Mouse (Mus musculus) heart, embryonic 14.5 days (tissue): ENCODE data around the gene Pik3r6. TPM values are rescaled to one million over a fixed set of nuclear protein-coding genes. Genes with fewer than 3 reads are reported as not detected.
A peak's percentile ranks its signal among the peaks of the same experiment; 100 is the strongest.

ENCODE experiments used
- ATAC-seq: fragments of 200-750 bp; cut with Nextera tagmentation; 2 replicates; pipeline ENCODE4 v1.8.0; 2017; ENCODE audit warnings: low read depth, moderate TSS enrichment; ENCODE audit not compliant: insufficient number of reproducible peaks, insufficient read depth, low FRiP score
- H3K27ac ChIP-seq, 2 experiments: fragments of 200-500 bp in 1 of 2; fragments of 300-500 bp in 1 of 2; sonication (generic) in 1 of 2; replicated peaks in 1 of 2; 2 replicates each; pipeline ENCODE4 v1.5.1; 2012 to 2014; ENCODE audit warnings: low read depth in 2 of 2, low read length in 2 of 2, control low read depth in 1 of 2, mild to moderate bottlenecking in 1 of 2, mixed read lengths in 1 of 2; ENCODE audit not compliant: control insufficient read depth in 1 of 2, insufficient read depth in 1 of 2
- H3K27me3 ChIP-seq: fragments of 300-500 bp; sonication (generic); 2 replicates; pipeline ENCODE4 v1.6.1; 2014; ENCODE audit warnings: mild to moderate bottlenecking, low read length, control low read depth; ENCODE audit not compliant: control insufficient read depth, insufficient read depth
- H3K36me3 ChIP-seq: fragments of 300-500 bp; sonication (generic); 2 replicates; pipeline ENCODE4 v1.6.1; 2014; ENCODE audit warnings: mild to moderate bottlenecking, control low read depth, low read length, mixed read lengths; ENCODE audit not compliant: control insufficient read depth, insufficient read depth
- H3K4me1 ChIP-seq, 2 experiments: fragments of 200-500 bp in 1 of 2; fragments of 300-500 bp in 1 of 2; sonication (generic) in 1 of 2; 2 replicates each; pipeline ENCODE4 v1.6.1; 2012 to 2014; ENCODE audit warnings: low read length in 2 of 2, control low read depth in 1 of 2, mixed read lengths in 1 of 2; ENCODE audit not compliant: control insufficient read depth in 2 of 2, insufficient read depth in 2 of 2
- H3K4me2 ChIP-seq: fragments of 300-500 bp; sonication (generic); 2 replicates; pipeline ENCODE4 v1.6.1; 2014; ENCODE audit warnings: mild to moderate bottlenecking, low read length
- H3K4me3 ChIP-seq, 2 experiments: fragments of 200-500 bp in 1 of 2; fragments of 300-500 bp in 1 of 2; sonication (generic) in 1 of 2; 2 replicates each; pipeline ENCODE4 v1.5.1; 2012 to 2014; ENCODE audit warnings: low read length in 2 of 2, mild to moderate bottlenecking in 2 of 2, control low read depth in 1 of 2, low read depth in 1 of 2, moderate library complexity in 1 of 2; ENCODE audit not compliant: control insufficient read depth in 1 of 2, insufficient read depth in 1 of 2
- H3K9ac ChIP-seq: fragments of 300-500 bp; sonication (generic); 2 replicates; pipeline ENCODE4 v1.6.1; 2014; ENCODE audit warnings: mild to moderate bottlenecking, low read length
- H3K9me3 ChIP-seq: fragments of 300-500 bp; sonication (generic); 2 replicates; pipeline ENCODE4 v1.6.1; 2016; ENCODE audit warnings: low read length, control low read depth; ENCODE audit not compliant: control insufficient read depth
- WGBS: fragments of 180-500 bp; shearing (Covaris S2); extraction: QIAGEN DNeasy Blood & Tissue Kit; methylation state at CpG from one replicate; pipeline ENCODE4 v1.1.7; 2014; 5-methylcytosine and 5-hydroxymethylcytosine counted together
- polyA plus RNA-seq: library from polyadenylated mRNA; unstranded; fragments of >200 nt; fragmentation: Nextera tagmentation; extraction: Ambion mirVana; gene quantifications from 2 replicates; pipeline ENCODE4 v1.2.1, GENCODE M21; 2014

Gene Pik3r6
- 2.8 and 6.2 TPM in 2 replicates for polyA plus RNA-seq

DNA sequence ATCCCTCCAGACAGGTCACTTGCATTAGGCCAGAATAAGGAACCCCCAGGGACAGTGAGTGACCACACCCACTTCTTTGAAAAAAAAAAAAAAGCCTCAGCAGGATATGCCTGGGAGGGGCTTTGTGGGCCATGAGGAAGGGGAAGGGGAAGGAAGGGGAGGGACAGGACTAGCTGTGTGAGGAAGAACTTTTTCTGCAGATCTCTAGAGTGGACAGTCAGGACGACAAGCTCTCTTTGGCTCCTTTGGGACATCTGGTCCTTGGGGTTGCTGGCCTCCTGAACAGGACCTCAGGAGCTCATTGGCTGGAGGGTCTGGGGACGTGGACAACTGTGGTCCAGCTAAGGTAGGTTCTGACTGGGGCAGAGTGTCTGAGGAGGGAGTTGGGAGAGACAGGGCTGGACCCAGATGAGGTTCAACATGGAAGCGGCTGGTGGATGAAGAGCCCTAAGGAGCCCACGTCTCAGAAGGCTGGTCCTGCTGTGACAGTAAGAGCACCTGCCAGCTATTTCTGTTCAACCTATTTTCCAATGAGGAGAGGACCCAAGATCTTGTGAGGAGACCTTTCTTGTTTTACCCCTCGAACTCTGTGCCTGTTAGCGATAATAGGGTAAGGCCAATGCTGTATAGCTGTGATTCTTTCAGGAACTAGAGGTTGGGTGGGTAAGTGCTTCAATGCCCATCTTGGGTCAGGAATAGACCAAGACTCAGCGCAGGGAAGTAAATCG, at the start of gene Pik3r6:
Pik3r6 (plus strand) TSS at position 118 of the 728 bp plus-strand sequence.
- Histone ChIP-seq H3K9me3 (no peaks in the 10 kb centered on the region), H3K4me3 (peak within 1 kb of the TSS; percentile 5 to 12; a peak in 3 of 4 replicates), H3K4me1 (peaks cover 7 to 11% of the 10 kb centered on the region in 2 experiments), H3K9ac (0 out of 2 replicates have a peak within 1 kb of the TSS, but pooled peaks have one; percentile 30), H3K4me2 (peak within 1 kb of the TSS; percentile 47), H3K27me3 (no peaks in the 10 kb centered on the region), H3K36me3 (no peaks in the 10 kb centered on the region), H3K27ac (no peak within 1 kb of the TSS)
- WGBS: 81% methylated on average over 8 of the region's 8 CpGs
- ATAC-seq: no peak

DNA sequence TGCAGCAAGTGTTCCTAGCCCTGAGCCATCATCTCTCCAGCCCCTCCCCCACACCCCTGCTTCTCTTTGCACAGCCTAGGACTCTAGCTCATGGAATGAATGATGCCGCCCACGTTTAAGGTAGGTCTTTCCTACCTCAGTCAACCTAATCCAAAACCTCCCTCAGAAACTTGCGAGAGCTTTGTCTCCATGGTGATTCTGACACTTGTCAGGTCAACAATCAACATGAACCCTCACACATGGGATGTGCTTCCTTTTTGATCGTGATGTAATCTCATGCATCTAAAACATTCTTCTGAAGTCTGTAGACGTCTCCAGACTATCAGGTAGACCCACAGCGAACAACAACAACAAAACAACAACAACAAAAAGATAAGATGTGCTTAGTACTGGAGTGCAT, 49.5 kb upstream of the Pik3r6 start:
- H3K4me3 ChIP-seq: no peak overlapping the region
- no peaks in the 10 kb centered on the region for H3K36me3 ChIP-seq
- no peaks in the 10 kb centered on the region for H3K27me3 ChIP-seq
- no peak for ATAC-seq
- H3K27ac ChIP-seq: no peak overlapping the region
- no peaks in the 10 kb centered on the region for H3K9me3 ChIP-seq
- 45% methylated on average over 6 of the region's 6 CpGs for WGBS
- no peak overlapping the region for H3K9ac ChIP-seq
- peaks cover 4 to 5% of the 10 kb centered on the region in 2 experiments; a peak in 2 of 4 replicates for H3K4me1 ChIP-seq
- H3K4me2 ChIP-seq: no peak overlapping the region

DNA sequence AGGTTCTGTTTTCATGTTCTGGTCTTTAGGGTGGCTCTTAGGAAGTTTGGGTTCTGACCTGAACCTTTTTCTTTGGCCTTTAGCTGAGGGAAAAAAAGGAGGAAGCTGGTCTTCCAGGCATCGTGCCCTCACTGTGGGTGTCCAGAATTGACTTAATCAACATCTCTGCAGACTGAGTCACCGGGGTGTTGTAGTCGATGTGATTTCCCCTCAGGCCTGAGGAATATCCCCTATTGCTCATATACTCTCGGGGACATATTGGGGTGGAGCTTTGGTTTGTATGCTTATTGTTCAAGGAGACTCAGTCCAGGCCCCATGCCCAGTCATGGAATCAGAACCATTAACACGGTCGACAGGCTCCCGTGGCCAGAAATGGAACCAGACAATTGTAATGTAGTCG, 44.7 kb upstream of the Pik3r6 start:
- no peaks in the 10 kb centered on the region for H3K27me3 ChIP-seq
- H3K4me3 ChIP-seq: no peak overlapping the region
- no peak overlapping the region for H3K27ac ChIP-seq
- ATAC-seq: no peak
- no peaks in the 10 kb centered on the region for H3K4me1 ChIP-seq
- WGBS: 69% methylated on average over 8 of the region's 8 CpGs
- H3K9me3 ChIP-seq: no peaks in the 10 kb centered on the region
- no peaks in the 10 kb centered on the region for H3K36me3 ChIP-seq
- no peak overlapping the region for H3K4me2 ChIP-seq
- no peak overlapping the region for H3K9ac ChIP-seq

DNA sequence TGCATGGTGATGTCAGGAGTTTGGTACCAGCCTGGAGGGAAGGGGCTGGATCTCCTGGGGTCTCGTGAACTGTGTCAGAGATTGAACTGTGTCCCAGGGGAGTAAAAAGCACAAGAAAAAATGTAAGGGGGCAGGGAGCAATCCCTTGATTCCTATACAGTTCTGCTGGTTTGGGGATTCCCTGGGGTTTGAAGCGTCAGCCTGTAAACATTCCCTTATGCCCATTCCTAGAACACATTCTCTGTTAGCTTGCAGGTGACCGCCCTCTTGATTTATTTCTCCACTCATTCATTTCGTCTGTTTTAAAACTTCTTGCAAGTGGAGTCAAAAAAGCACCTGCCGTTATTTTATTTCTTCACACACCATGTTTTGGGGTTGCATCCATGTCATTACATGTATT, 43.8 kb upstream of the Pik3r6 start:
- Histone ChIP-seq H3K4me2 (no peak overlapping the region), H3K9ac (no peak overlapping the region), H3K36me3 (no peaks in the 10 kb centered on the region), H3K27me3 (0 out of 2 replicates have a peak, but pooled peaks cover 5% of the 10 kb centered on the region), H3K4me1 (no peaks in the 10 kb centered on the region), H3K4me3 (no peak overlapping the region), H3K9me3 (no peaks in the 10 kb centered on the region), H3K27ac (no peak overlapping the region)
- WGBS: 82% methylated on average over 5 of the region's 5 CpGs
- ATAC-seq: no peak

GRCm38 (mm10) chr11:68459486-68459885, 43.3 kb upstream of the Pik3r6 start:
- Histone ChIP-seq H3K4me2 (no peak overlapping the region), H3K27me3 (0 out of 2 replicates have a peak, but pooled peaks cover 5% of the 10 kb centered on the region), H3K27ac (no peak overlapping the region), H3K36me3 (no peaks in the 10 kb centered on the region), H3K9me3 (no peaks in the 10 kb centered on the region), H3K4me3 (no peak overlapping the region), H3K9ac (no peak overlapping the region), H3K4me1 (no peaks in the 10 kb centered on the region)
- WGBS: 85% methylated on average over 5 of the region's 5 CpGs
- no peak for ATAC-seq

GRCm38 (mm10) chr11:68462716-68463115, 40.1 kb upstream of the Pik3r6 start:
- 58% methylated on average over 3 of the region's 3 CpGs for WGBS
- Histone ChIP-seq H3K4me1 (no peaks in the 10 kb centered on the region), H3K36me3 (no peaks in the 10 kb centered on the region), H3K27ac (no peak overlapping the region), H3K9ac (no peak overlapping the region), H3K4me2 (no peak overlapping the region), H3K27me3 (0 out of 2 replicates have a peak, but pooled peaks cover 5% of the 10 kb centered on the region), H3K4me3 (no peak overlapping the region), H3K9me3 (no peaks in the 10 kb centered on the region)
- ATAC-seq: no peak

DNA sequence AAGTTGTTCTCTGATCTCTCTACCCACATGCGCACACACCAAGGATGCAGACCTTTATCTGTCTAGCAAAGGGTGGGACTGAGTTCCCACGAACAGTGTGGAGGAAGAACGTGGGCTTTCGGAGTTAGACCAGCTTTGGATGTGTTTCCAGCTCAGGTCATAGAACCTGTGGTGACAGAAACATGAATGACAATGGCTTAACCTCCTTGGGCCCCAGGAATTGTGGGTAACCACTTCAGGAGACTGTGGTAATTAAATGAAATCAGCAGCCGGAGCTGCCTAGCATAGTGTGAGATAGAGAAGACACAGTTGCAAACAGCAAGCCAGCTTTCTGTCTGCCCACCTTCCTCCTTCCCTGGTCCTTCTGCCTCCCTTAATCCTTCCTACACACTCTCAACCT, 38.6 kb upstream of the Pik3r6 start:
- 70% methylated on average over 5 of the region's 5 CpGs for WGBS
- Histone ChIP-seq H3K27ac (no peak overlapping the region), H3K4me2 (no peak overlapping the region)

More for the DNA sequence above, 38.6 kb upstream of the Pik3r6 start:
- Histone ChIP-seq H3K4me1 (no peaks in the 10 kb centered on the region), H3K27me3 (0 out of 2 replicates have a peak, but pooled peaks cover 5% of the 10 kb centered on the region), H3K36me3 (no peaks in the 10 kb centered on the region), H3K9ac (no peak overlapping the region), H3K4me3 (no peak overlapping the region), H3K9me3 (no peaks in the 10 kb centered on the region)
- ATAC-seq: no peak
